Mouse (Mus musculus) embryonic facial prominence, embryonic 10.5 days (tissue): ENCODE data around the gene Psmd4. TPM values are rescaled to one million over a fixed set of nuclear protein-coding genes. Genes with fewer than 3 reads are reported as not detected.

ENCODE experiments used
- DNase-seq: peaks from one replicate; pipeline ENCODE4 v3.0.0-alpha.2; 2017; ENCODE audit warnings: low spot score
- H3K27ac ChIP-seq: fragments of 300-500 bp; sonication (generic); replicated peaks from 2 replicates; pipeline ENCODE4 v1.5.1; 2016; ENCODE audit warnings: mild to moderate bottlenecking
- H3K27me3 ChIP-seq: fragments of 300-500 bp; sonication (generic); replicated peaks from 2 replicates; pipeline ENCODE4 v1.6.1; 2016; ENCODE audit warnings: low read depth, mild to moderate bottlenecking; ENCODE audit not compliant: poor library complexity, severe bottlenecking
- H3K36me3 ChIP-seq: fragments of 300-500 bp; sonication (generic); replicated peaks from 2 replicates; pipeline ENCODE4 v1.6.1; 2016; ENCODE audit warnings: mild to moderate bottlenecking, moderate library complexity
- H3K4me1 ChIP-seq: fragments of 300-500 bp; sonication (generic); 2 replicates; pipeline ENCODE4 v1.6.1; 2016
- H3K4me3 ChIP-seq: fragments of 300-500 bp; sonication (generic); 2 replicates; pipeline ENCODE4 v1.5.1; 2016; ENCODE audit warnings: mild to moderate bottlenecking, moderate library complexity
- H3K9me3 ChIP-seq: fragments of 300-500 bp; sonication (generic); 2 replicates; pipeline ENCODE4 v1.6.1; 2016; ENCODE audit warnings: mild to moderate bottlenecking
- WGBS: fragments of 180-500 bp; shearing (Covaris S2); methylation state at CpG from one replicate; pipeline ENCODE4 v1.1.7; 2016; 5-methylcytosine and 5-hydroxymethylcytosine counted together
- polyA plus RNA-seq: library from polyadenylated mRNA; unstranded; fragments of >200 nt; fragmentation: Nextera tagmentation; extraction: Ambion mirVana; gene quantifications from 2 replicates; pipeline ENCODE4 v1.2.1, GENCODE M21; 2016

Psmd4 gene
- polyA plus RNA-seq, 1 experiment from 2014 or later = 357 TPM

GRCm38 (mm10) chr3:95016532-95017056 lies 25.8 kb downstream of the Psmd4 start:
- no peaks in the 10 kb centered on the region for H3K9me3 ChIP-seq
- H3K27ac ChIP-seq = peak overlapping the region; percentile 91
- peaks cover 18% of the 10 kb centered on the region for H3K36me3 ChIP-seq
- no peak for DNase-seq
- 6% methylated on average over 21 of the region's 21 CpGs for WGBS
- no peaks in the 10 kb centered on the region for H3K27me3 ChIP-seq
- H3K4me1 ChIP-seq = peaks cover 30% of the 10 kb centered on the region
- H3K4me3 ChIP-seq = peak overlapping the region; percentile 88

GRCm38 (mm10) chr3:95015891-95016531 lies 26.4 kb downstream of the Psmd4 start:
- Histone ChIP-seq H3K27me3 (no peaks in the 10 kb centered on the region), H3K9me3 (no peaks in the 10 kb centered on the region), H3K4me1 (peaks cover 30% of the 10 kb centered on the region), H3K4me3 (peak overlapping the region; percentile 88), H3K36me3 (peaks cover 24% of the 10 kb centered on the region), H3K27ac (peak overlapping the region; percentile 91)
- peak; percentile 93 for DNase-seq
- WGBS = under 1% methylated on average over 40 of the region's 40 CpGs

- under 1% methylated on average over 37 of the region's 37 CpGs for WGBS
- Histone ChIP-seq H3K36me3 (peaks cover 30% of the 10 kb centered on the region), H3K9me3 (no peaks in the 10 kb centered on the region), H3K4me1 (peaks cover 30% of the 10 kb centered on the region), H3K27ac (peak within 1 kb of the TSS; percentile 91), H3K4me3 (peak within 1 kb of the TSS; percentile 88), H3K27me3 (no peaks in the 10 kb centered on the region)
- DNase-seq = peak; percentile 98
These were observed 27.0 kb downstream of the Psmd4 start, which contains the start of gene Zfp687 for GRCm38 (mm10) chr3:95015337-95015872. TSS of gene Zfp687 (minus strand) at chr3:95015448.

- DNase-seq = no peak
- under 1% methylated on average over 44 of the region's 44 CpGs for WGBS
- Histone ChIP-seq H3K4me1 (peaks cover 30% of the 10 kb centered on the region), H3K9me3 (no peaks in the 10 kb centered on the region), H3K27me3 (no peaks in the 10 kb centered on the region), H3K36me3 (peaks cover 38% of the 10 kb centered on the region), H3K27ac (peak overlapping the region; percentile 91), H3K4me3 (peak overlapping the region; percentile 88)
These were observed 27.8 kb downstream of the Psmd4 start for GRCm38 (mm10) chr3:95014428-95015151.

- Histone ChIP-seq H3K27ac (peak overlapping the region; percentile 91), H3K9me3 (no peaks in the 10 kb centered on the region), H3K4me1 (peaks cover 30% of the 10 kb centered on the region), H3K27me3 (no peaks in the 10 kb centered on the region), H3K4me3 (peak overlapping the region; percentile 88), H3K36me3 (peaks cover 45% of the 10 kb centered on the region)
- DNase-seq = no peak
- 18% methylated on average over 13 of the region's 13 CpGs for WGBS
These were observed 28.6 kb downstream of the Psmd4 start for GRCm38 (mm10) chr3:95013699-95014427.

- Histone ChIP-seq H3K27ac (no peak overlapping the region), H3K36me3 (peaks cover 54% of the 10 kb centered on the region), H3K27me3 (no peaks in the 10 kb centered on the region), H3K4me3 (peak overlapping the region; percentile 88; the same call in 1 of the 2 replicates), H3K9me3 (no peaks in the 10 kb centered on the region), H3K4me1 (peaks cover 30% of the 10 kb centered on the region)
- whole genome bisulfite sequencing = 68% methylated on average over 3 of the region's 3 CpGs
- DNase-seq = no peak
These were observed 29.4 kb downstream of the Psmd4 start for GRCm38 (mm10) chr3:95012982-95013381.

- Histone ChIP-seq H3K4me3 (no peak overlapping the region), H3K36me3 (peaks cover 80% of the 10 kb centered on the region), H3K27ac (no peak overlapping the region), H3K4me1 (peaks cover 19% of the 10 kb centered on the region), H3K27me3 (no peaks in the 10 kb centered on the region), H3K9me3 (no peaks in the 10 kb centered on the region)
- no peak for DNase-seq
- 90% methylated on average over 7 of the region's 7 CpGs for WGBS
These were observed 32.0 kb downstream of the Psmd4 start for GRCm38 (mm10) chr3:95010396-95010795.

- Histone ChIP-seq H3K36me3 (peaks cover 100% of the 10 kb centered on the region), H3K9me3 (no peaks in the 10 kb centered on the region), H3K4me3 (no peak overlapping the region), H3K27ac (no peak overlapping the region), H3K27me3 (no peaks in the 10 kb centered on the region), H3K4me1 (peaks cover under 1% of the 10 kb centered on the region; the same call in 1 of the 2 replicates)
- 84% methylated on average over 9 of the region's 9 CpGs for WGBS
- no peak for DNase-seq
These were observed 34.7 kb downstream of the Psmd4 start for GRCm38 (mm10) chr3:95007706-95008105.

- Histone ChIP-seq H3K27ac (no peak overlapping the region), H3K9me3 (no peaks in the 10 kb centered on the region), H3K36me3 (peaks cover 99% of the 10 kb centered on the region), H3K4me3 (no peak overlapping the region), H3K4me1 (no peaks in the 10 kb centered on the region; the same call in 1 of the 2 replicates), H3K27me3 (no peaks in the 10 kb centered on the region)
- 90% methylated on average over 3 of the region's 3 CpGs for WGBS
- no peak for DNase-seq
These were observed 36.8 kb downstream of the Psmd4 start for GRCm38 (mm10) chr3:95005651-95006050.

GRCm38 (mm10) chr3:95003273-95003672 lies 39.1 kb downstream of the Psmd4 start:
- no peak for DNase-seq
- no peaks in the 10 kb centered on the region; the same call in 1 of the 2 replicates for H3K4me1 ChIP-seq
- no peak overlapping the region for H3K4me3 ChIP-seq
- H3K27me3 ChIP-seq = no peaks in the 10 kb centered on the region
- peaks cover 99% of the 10 kb centered on the region for H3K36me3 ChIP-seq
- H3K27ac ChIP-seq = no peak overlapping the region
- no peaks in the 10 kb centered on the region for H3K9me3 ChIP-seq

GRCm38 (mm10) chr3:95002569-95002968 lies 39.8 kb downstream of the Psmd4 start:
- WGBS = 77% methylated on average over 4 of the region's 4 CpGs
- H3K9me3 ChIP-seq = no peaks in the 10 kb centered on the region
- no peak overlapping the region for H3K27ac ChIP-seq
- no peaks in the 10 kb centered on the region for H3K27me3 ChIP-seq
- peaks cover 99% of the 10 kb centered on the region for H3K36me3 ChIP-seq
- H3K4me1 ChIP-seq = no peaks in the 10 kb centered on the region; the same call in 1 of the 2 replicates
- H3K4me3 ChIP-seq = no peak overlapping the region
- no peak for DNase-seq

GRCm38 (mm10) chr3:94996946-94997345 lies 45.5 kb downstream of the Psmd4 start:
- Histone ChIP-seq H3K36me3 (peaks cover 100% of the 10 kb centered on the region), H3K4me1 (no peaks in the 10 kb centered on the region), H3K4me3 (no peak overlapping the region), H3K9me3 (no peaks in the 10 kb centered on the region), H3K27ac (no peak overlapping the region), H3K27me3 (no peaks in the 10 kb centered on the region)
- 41% methylated on average over 2 of the region's 2 CpGs for WGBS
- peak; percentile 73 for DNase-seq
